Mouse (Mus musculus): Measurements from ENCODE around the gene Zfp366. TPM values are rescaled to one million over a fixed set of nuclear protein-coding genes. Genes with fewer than 3 reads are reported as not detected.

Gene Zfp366
- polyA plus RNA-seq, 1 experiment from 2014 or later: 0.83 TPM

DNA sequence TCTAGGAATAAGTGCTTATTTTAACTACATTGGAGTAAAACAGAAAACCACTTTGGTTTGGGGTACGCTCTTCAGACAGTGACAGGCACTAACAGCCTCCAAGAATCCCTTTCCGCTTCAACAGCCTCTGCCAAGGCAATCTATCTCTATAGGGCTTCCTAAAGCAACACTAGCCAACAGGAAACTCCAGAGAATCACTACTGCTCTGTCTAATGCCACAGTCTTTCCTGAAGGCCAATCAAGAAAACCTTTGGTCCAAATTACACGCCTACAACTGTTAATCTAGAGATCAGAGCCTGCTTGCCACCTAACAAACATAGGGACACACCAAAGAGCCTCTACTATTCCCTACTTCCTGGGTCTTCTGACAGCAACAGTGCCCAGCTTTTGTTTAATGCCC is 42.2 kb downstream of the Zfp366 start:
- ATAC-seq (replicated peaks; ENCODE audit: low FRiP score, low TSS enrichment, low read depth) (no peak), DNase-seq (ENCODE audit: low spot score) (no peak)
- H3K9ac ChIP-seq (ENCODE audit: low read length): no peak overlapping the region
- no peaks in the 10 kb centered on the region for H3K9me3 ChIP-seq (ENCODE audit: control insufficient read depth, low read length)
- no peaks in the 10 kb centered on the region for H3K36me3 ChIP-seq (ENCODE audit: control insufficient read depth, insufficient read depth, low read length)
- no peaks in the 10 kb centered on the region for H3K4me1 ChIP-seq (replicated peaks; ENCODE audit: control insufficient read depth, insufficient read depth, low read length)
- 74% methylated on average over 3 of the region's 3 CpGs for WGBS
- no peak overlapping the region for H3K27ac ChIP-seq (ENCODE audit: low read depth)
- no peak overlapping the region for H3K4me3 ChIP-seq (ENCODE audit: low read depth, low read length)
- no peaks in the 10 kb centered on the region for H3K27me3 ChIP-seq (replicated peaks; ENCODE audit: control insufficient read depth, insufficient read depth, low read length)
- no peak overlapping the region for H3K4me2 ChIP-seq (ENCODE audit: low read length)

DNA sequence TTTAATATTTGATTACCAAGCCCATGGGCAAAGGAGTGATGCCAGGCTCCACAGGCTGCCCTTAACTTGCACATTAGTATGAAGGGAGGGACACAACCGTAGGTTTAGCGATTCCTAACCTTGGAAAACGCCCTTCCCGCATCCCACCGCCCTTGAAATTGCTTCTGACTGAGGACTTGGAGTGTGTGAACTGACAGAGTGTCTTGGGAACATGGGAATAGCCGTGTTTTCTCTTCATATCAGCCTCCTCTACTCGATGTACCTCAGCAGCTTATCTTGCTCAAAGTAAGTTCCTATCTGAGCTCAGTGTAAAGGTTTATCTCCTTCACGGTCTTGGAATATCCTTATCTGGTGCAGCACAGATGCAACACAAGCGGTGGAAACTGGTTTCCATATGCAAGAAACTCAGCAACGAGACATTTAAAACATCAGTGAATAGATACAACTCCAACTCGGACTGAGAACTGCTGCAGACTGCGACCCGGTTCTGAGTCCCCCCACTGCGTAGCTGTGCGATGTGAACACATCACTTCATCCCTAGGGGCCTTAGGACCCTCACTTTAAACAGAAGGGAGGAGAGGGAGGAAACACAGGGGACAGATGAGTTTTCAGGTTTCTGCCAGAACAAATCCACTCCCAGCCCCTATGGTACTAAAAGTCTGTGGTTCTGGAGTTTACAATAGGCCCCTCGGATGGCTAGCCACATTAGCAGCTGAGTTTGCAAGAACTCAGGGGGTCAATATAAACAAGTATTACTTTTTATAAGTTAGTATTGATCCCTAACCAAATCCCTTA is 43.0 kb downstream of the Zfp366 start:
- Histone ChIP-seq H3K9ac (ENCODE audit: low read length) (no peak overlapping the region), H3K9me3 (ENCODE audit: control insufficient read depth, low read length) (no peaks in the 10 kb centered on the region), H3K27me3 (replicated peaks; ENCODE audit: control insufficient read depth, insufficient read depth, low read length) (no peaks in the 10 kb centered on the region), H3K27ac (ENCODE audit: low read depth) (no peak overlapping the region), H3K4me1 (replicated peaks; ENCODE audit: control insufficient read depth, insufficient read depth, low read length) (no peaks in the 10 kb centered on the region), H3K36me3 (ENCODE audit: control insufficient read depth, insufficient read depth, low read length) (no peaks in the 10 kb centered on the region), H3K4me2 (ENCODE audit: low read length) (no peak overlapping the region), H3K4me3 (ENCODE audit: low read depth, low read length) (no peak overlapping the region)
- no peak for DNase-seq (ENCODE audit: low spot score)
- WGBS: 85% methylated on average over 16 of the region's 16 CpGs
- ATAC-seq (replicated peaks; ENCODE audit: low FRiP score, low TSS enrichment, low read depth): no peak

DNA sequence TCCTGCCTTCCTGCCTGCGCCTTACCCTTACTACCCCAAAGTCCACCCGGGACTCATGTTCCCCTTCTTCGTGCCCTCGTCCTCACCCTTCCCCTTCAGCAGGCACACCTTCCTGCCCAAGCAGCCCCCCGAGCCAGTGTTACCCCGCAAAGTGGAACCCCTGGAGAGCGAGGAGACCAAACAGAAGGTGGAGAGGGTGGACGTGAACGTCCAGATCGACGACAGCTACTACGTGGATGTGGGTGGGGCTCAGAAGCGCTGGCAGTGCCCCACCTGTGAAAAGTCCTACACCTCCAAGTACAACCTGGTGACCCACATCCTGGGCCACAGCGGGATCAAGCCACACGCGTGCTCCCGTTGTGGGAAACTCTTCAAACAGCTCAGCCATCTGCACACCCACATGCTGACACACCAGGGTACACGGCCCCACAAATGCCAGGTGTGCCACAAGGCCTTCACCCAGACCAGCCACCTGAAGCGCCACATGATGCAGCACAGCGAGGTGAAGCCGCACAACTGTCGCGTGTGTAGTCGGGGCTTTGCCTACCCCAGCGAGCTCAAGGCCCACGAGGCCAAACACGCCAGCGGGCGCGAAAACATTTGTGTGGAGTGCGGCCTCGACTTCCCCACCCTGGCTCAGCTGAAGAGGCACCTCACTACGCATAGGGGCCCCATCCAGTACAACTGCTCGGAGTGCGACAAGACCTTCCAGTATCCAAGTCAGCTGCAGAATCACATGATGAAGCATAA is 44.4 kb downstream of the Zfp366 start:
- no peak for ATAC-seq (replicated peaks; ENCODE audit: low FRiP score, low TSS enrichment, low read depth)
- Histone ChIP-seq H3K4me2 (ENCODE audit: low read length) (no peak overlapping the region), H3K27me3 (replicated peaks; ENCODE audit: control insufficient read depth, insufficient read depth, low read length) (no peaks in the 10 kb centered on the region), H3K4me1 (replicated peaks; ENCODE audit: control insufficient read depth, insufficient read depth, low read length) (no peaks in the 10 kb centered on the region), H3K9ac (ENCODE audit: low read length) (no peak overlapping the region), H3K4me3 (ENCODE audit: low read depth, low read length) (no peak overlapping the region), H3K36me3 (ENCODE audit: control insufficient read depth, insufficient read depth, low read length) (no peaks in the 10 kb centered on the region), H3K9me3 (ENCODE audit: control insufficient read depth, low read length) (no peaks in the 10 kb centered on the region), H3K27ac (ENCODE audit: low read depth) (no peak overlapping the region)
- no peak for DNase-seq (ENCODE audit: low spot score)
- WGBS: 94% methylated on average over 35 of the region's 35 CpGs

DNA sequence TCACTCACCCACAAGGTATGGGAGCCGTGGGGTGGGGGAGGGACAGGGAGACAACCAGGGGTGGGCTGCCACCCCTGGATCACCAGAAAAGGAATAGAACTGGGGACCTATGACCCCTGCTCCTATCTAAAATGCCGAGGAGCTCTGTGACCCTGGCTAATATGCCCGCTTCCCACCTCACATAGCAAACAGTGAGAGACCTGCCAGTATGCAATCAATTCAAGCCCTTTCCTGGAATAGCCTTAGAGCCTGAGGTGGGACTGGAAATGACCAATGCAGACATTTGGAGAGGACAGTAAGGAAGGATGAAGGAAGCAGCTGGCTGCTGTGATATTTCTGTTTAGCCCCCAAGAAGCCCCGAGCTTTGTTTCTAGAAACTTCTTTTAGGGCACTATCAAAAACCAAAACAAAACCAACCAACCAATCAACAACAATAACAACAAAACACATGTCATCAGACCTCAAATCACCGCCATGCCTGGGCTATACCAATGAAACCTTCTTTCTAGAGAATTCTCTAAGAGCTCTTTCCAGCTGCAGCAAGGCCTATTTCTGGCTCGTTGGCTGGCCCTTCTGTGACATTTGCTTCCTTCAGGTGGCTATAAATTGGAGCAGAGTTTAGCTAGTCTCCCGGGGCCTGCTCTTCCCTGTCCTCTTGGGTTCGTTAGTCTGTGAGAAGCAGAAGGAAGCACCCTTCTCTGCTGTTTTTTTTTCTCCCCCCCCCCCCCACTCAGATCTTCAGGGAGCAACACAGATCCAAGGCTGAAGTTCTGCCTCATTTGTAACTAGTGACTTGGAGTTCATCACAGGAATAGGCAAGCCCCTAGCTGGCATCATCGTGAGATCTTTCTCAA is 45.2 kb downstream of the Zfp366 start:
- WGBS: 66% methylated on average over 9 of the region's 9 CpGs
- no peaks in the 10 kb centered on the region for H3K27me3 ChIP-seq (replicated peaks; ENCODE audit: control insufficient read depth, insufficient read depth, low read length)
- H3K4me1 ChIP-seq (replicated peaks; ENCODE audit: control insufficient read depth, insufficient read depth, low read length): no peaks in the 10 kb centered on the region
- DNase-seq (ENCODE audit: low spot score) (no peak), ATAC-seq (replicated peaks; ENCODE audit: low FRiP score, low TSS enrichment, low read depth) (no peak)
- H3K4me2 ChIP-seq (ENCODE audit: low read length): no peak overlapping the region
- H3K9ac ChIP-seq (ENCODE audit: low read length): no peak overlapping the region
- no peak overlapping the region for H3K4me3 ChIP-seq (ENCODE audit: low read depth, low read length)
- H3K27ac ChIP-seq (ENCODE audit: low read depth): peak overlapping the region; percentile 14; the same call in 1 of the 2 replicates
- no peaks in the 10 kb centered on the region for H3K9me3 ChIP-seq (ENCODE audit: control insufficient read depth, low read length)
- no peaks in the 10 kb centered on the region for H3K36me3 ChIP-seq (ENCODE audit: control insufficient read depth, insufficient read depth, low read length)

DNA sequence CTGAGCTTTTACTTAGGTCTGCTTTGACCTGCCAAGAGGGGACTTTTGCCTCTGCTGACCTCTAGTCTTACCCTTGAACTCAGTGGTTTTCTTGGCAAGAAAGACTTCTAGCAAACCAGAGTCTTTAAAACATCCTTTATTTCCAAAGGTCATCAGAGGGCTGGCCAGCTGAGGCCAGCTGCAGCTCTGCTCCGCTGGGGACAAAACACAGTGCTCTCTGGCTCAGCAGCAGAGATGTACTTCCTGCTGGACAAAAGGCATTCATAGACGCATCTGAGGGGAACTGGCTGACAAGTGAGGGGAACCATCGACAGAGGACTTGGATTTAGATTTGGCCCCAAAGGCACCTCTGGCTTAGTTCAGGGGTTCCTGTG is 45.9 kb downstream of the Zfp366 start:
- Histone ChIP-seq H3K36me3 (ENCODE audit: control insufficient read depth, insufficient read depth, low read length) (no peaks in the 10 kb centered on the region), H3K4me3 (ENCODE audit: low read depth, low read length) (no peak overlapping the region), H3K9ac (ENCODE audit: low read length) (no peak overlapping the region), H3K27ac (ENCODE audit: low read depth) (peak overlapping the region; percentile 14; the same call in 1 of the 2 replicates), H3K27me3 (replicated peaks; ENCODE audit: control insufficient read depth, insufficient read depth, low read length) (no peaks in the 10 kb centered on the region), H3K9me3 (ENCODE audit: control insufficient read depth, low read length) (no peaks in the 10 kb centered on the region), H3K4me2 (ENCODE audit: low read length) (no peak overlapping the region), H3K4me1 (replicated peaks; ENCODE audit: control insufficient read depth, insufficient read depth, low read length) (no peaks in the 10 kb centered on the region)
- 31% methylated on average over 3 of the region's 3 CpGs for WGBS
- DNase-seq (ENCODE audit: low spot score) (no peak), ATAC-seq (replicated peaks; ENCODE audit: low FRiP score, low TSS enrichment, low read depth) (no peak)

DNA sequence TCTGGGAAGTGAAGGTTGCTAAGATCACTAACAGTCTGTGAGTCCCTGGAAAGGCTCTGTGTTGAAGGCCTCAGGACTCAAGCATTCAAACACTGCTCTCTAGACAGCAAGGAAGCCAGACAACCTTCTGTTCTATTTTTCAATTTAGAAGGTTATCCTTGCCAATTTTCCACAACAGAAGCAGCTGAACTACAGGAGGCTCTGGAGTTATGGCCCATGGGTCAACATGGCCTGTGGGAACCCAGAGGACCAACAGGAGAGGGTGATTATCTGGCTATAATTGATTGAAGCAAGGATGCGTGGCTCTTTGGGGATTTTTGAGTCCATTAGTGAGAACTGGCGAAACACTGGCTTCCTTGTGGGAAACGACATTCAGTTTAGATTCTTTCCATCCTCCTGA is 48.7 kb downstream of the Zfp366 start:
- Histone ChIP-seq H3K9ac (ENCODE audit: low read length) (no peak overlapping the region), H3K27me3 (replicated peaks; ENCODE audit: control insufficient read depth, insufficient read depth, low read length) (no peaks in the 10 kb centered on the region), H3K36me3 (ENCODE audit: control insufficient read depth, insufficient read depth, low read length) (no peaks in the 10 kb centered on the region), H3K4me1 (replicated peaks; ENCODE audit: control insufficient read depth, insufficient read depth, low read length) (peaks cover 5% of the 10 kb centered on the region), H3K4me2 (ENCODE audit: low read length) (no peak overlapping the region), H3K9me3 (ENCODE audit: control insufficient read depth, low read length) (no peaks in the 10 kb centered on the region), H3K27ac (ENCODE audit: low read depth) (no peak overlapping the region), H3K4me3 (ENCODE audit: low read depth, low read length) (no peak overlapping the region)
- DNase-seq (ENCODE audit: low spot score): no peak
- no peak for ATAC-seq (replicated peaks; ENCODE audit: low FRiP score, low TSS enrichment, low read depth)
- WGBS: 64% methylated on average over 3 of the region's 3 CpGs

DNA sequence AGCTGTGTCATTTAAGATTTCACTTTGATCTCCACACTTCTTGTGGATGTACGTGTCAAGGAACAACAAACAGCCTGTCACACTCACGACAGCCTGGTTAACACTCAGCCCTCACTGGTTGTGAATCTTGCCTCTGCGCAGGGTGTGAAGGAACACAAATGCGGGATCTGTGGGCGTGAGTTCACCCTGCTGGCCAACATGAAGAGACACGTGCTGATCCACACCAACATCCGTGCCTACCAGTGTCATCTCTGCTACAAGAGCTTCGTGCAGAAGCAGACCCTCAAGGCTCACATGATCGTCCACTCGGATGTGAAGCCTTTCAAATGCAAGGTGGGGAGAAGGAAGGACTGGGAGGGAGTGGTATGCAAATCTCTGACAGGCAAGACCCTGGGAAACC is 49.3 kb downstream of the Zfp366 start:
- Histone ChIP-seq H3K9ac (ENCODE audit: low read length) (no peak overlapping the region), H3K4me1 (replicated peaks; ENCODE audit: control insufficient read depth, insufficient read depth, low read length) (peaks cover 11% of the 10 kb centered on the region)

DNA sequence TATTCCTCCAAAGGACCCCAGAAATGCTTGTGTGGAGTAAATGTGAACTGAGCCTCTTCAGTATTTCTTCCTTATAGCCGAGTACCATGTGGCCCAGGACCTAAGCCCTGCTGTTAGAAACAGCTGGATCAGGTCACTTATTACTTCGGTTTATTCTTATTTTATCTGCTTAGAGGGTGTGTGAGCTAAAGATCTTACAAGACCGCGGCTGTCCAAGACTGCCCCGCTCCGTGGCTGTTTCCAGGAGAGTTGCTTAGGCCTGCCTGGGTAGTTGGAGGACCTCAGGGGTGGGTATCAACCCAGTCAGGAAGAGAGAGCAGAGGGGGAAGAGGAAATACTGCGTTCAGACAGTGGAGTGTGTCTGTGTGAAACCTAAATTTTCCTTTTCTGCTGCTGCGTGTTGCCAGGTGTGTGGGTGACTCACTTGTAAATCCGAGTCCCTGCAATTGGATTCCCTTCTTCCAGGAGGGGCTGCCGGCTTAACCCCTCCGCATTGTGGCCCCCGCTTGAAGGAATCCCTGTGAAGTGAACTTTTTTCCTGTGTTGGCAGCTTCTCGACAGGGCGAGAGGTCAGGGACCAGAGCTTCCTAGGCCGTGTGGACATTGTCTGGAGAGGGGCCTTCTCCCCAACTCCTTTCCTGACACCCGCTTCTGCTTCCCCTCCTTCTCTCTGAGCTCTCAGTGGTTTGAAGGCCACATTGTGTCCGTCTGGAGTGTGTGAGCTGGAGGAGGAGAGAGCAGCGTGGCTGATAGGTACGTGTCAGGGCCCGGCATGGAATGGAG is 51.0 kb downstream of the Zfp366 start:
- no peaks in the 10 kb centered on the region for H3K27me3 ChIP-seq (replicated peaks; ENCODE audit: control insufficient read depth, insufficient read depth, low read length)
- ATAC-seq (replicated peaks; ENCODE audit: low FRiP score, low TSS enrichment, low read depth) (no peak), DNase-seq (ENCODE audit: low spot score) (no peak)
- no peak overlapping the region for H3K9ac ChIP-seq (ENCODE audit: low read length)
- no peak overlapping the region for H3K4me2 ChIP-seq (ENCODE audit: low read length)
- WGBS: 66% methylated on average over 20 of the region's 20 CpGs
- no peak overlapping the region; the same call in 1 of the 2 replicates for H3K27ac ChIP-seq (ENCODE audit: low read depth)
- no peaks in the 10 kb centered on the region for H3K9me3 ChIP-seq (ENCODE audit: control insufficient read depth, low read length)
- no peaks in the 10 kb centered on the region for H3K36me3 ChIP-seq (ENCODE audit: control insufficient read depth, insufficient read depth, low read length)
- H3K4me1 ChIP-seq (replicated peaks; ENCODE audit: control insufficient read depth, insufficient read depth, low read length): peaks cover 14% of the 10 kb centered on the region
- H3K4me3 ChIP-seq (ENCODE audit: low read depth, low read length): no peak overlapping the region

More for the DNA sequence above, 49.3 kb downstream of the Zfp366 start:
- Histone ChIP-seq H3K36me3 (ENCODE audit: control insufficient read depth, insufficient read depth, low read length) (no peaks in the 10 kb centered on the region), H3K27ac (ENCODE audit: low read depth) (no peak overlapping the region), H3K4me2 (ENCODE audit: low read length) (no peak overlapping the region), H3K4me3 (ENCODE audit: low read depth, low read length) (no peak overlapping the region), H3K27me3 (replicated peaks; ENCODE audit: control insufficient read depth, insufficient read depth, low read length) (no peaks in the 10 kb centered on the region), H3K9me3 (ENCODE audit: control insufficient read depth, low read length) (no peaks in the 10 kb centered on the region)
- no peak for DNase-seq (ENCODE audit: low spot score)
- 66% methylated on average over 10 of the region's 10 CpGs for WGBS
- ATAC-seq (replicated peaks; ENCODE audit: low FRiP score, low TSS enrichment, low read depth): no peak

All from intestine, embryonic 14.5 days (tissue).